Mouse (Mus musculus) liver, embryonic 12.5 days (tissue): ENCODE data around the gene Ablim2. TPM values are rescaled to one million over a fixed set of nuclear protein-coding genes. Genes with fewer than 3 reads are reported as not detected.

ENCODE experiments used
- ATAC-seq: fragments of 200-750 bp; cut with Nextera tagmentation; 2 replicates; pipeline ENCODE4 v1.8.0; 2017; ENCODE audit warnings: moderate number of reproducible peaks, mild to moderate bottlenecking, moderate library complexity
- H3K27ac ChIP-seq: fragments of 300-500 bp; sonication (generic); 2 replicates; pipeline ENCODE4 v1.5.1; 2016; ENCODE audit warnings: mild to moderate bottlenecking
- H3K27me3 ChIP-seq: fragments of 300-500 bp; sonication (generic); replicated peaks from 2 replicates; pipeline ENCODE4 v1.6.1; 2016; ENCODE audit warnings: mild to moderate bottlenecking, moderate library complexity
- H3K36me3 ChIP-seq: fragments of 300-500 bp; sonication (generic); 2 replicates; pipeline ENCODE4 v1.6.1; 2016; ENCODE audit warnings: mild to moderate bottlenecking, moderate library complexity
- H3K4me1 ChIP-seq: fragments of 300-500 bp; sonication (generic); 2 replicates; pipeline ENCODE4 v1.6.1; 2016
- H3K4me2 ChIP-seq: fragments of 300-500 bp; sonication (generic); 2 replicates; pipeline ENCODE4 v1.6.1; 2016; ENCODE audit warnings: mild to moderate bottlenecking, moderate library complexity
- H3K4me3 ChIP-seq: fragments of 300-500 bp; sonication (generic); 2 replicates; pipeline ENCODE4 v1.5.1; 2016; ENCODE audit warnings: mild to moderate bottlenecking, moderate library complexity
- H3K9ac ChIP-seq: fragments of 300-500 bp; sonication (generic); 2 replicates; pipeline ENCODE4 v1.6.1; 2016; ENCODE audit warnings: mild to moderate bottlenecking, moderate library complexity
- H3K9me3 ChIP-seq: fragments of 300-500 bp; sonication (generic); replicated peaks from 2 replicates; pipeline ENCODE4 v1.6.1; 2016; ENCODE audit warnings: mild to moderate bottlenecking, moderate library complexity
- WGBS: fragments of 180-500 bp; shearing (Covaris S2); methylation state at CpG from one replicate; pipeline ENCODE4 v1.1.7; 2016; ENCODE audit not compliant: insufficient replicate concordance; 5-methylcytosine and 5-hydroxymethylcytosine counted together
- polyA plus RNA-seq: library from polyadenylated mRNA; unstranded; fragments of >200 nt; fragmentation: Nextera tagmentation; extraction: Ambion mirVana; gene quantifications from 2 replicates; pipeline ENCODE4 v1.2.1, GENCODE M21; 2016

Ablim2 gene
- polyA plus RNA-seq, 1 experiment from 2014 or later = 0.12 TPM

DNA sequence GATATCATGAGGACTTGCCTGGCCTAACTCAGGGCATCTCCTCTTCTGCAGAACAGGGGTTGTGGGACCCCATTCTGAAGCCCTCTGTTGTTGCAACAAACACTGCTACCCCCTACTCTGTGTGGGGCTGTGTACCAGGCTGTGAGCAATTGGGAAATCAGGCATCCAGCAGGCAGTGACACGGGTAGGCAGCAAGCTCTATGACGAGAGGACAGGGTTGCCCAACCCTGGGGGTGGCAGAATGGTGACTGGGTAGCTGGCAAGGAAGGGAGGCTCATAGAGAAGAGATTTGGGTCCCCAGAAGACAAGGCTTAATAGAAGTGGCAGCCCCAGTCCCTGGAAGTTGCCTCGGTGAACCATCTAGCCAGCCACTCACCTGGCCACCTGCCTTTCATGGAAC is 31.8 kb upstream of the Ablim2 start:
- Histone ChIP-seq H3K4me1 (peaks cover 22% of the 10 kb centered on the region), H3K9me3 (no peaks in the 10 kb centered on the region), H3K9ac (no peak overlapping the region), H3K4me2 (no peak overlapping the region), H3K27me3 (no peaks in the 10 kb centered on the region), H3K27ac (no peak overlapping the region), H3K4me3 (no peak overlapping the region), H3K36me3 (no peaks in the 10 kb centered on the region)
- WGBS = 57% methylated on average over 3 of the region's 3 CpGs
- no peak for ATAC-seq

DNA sequence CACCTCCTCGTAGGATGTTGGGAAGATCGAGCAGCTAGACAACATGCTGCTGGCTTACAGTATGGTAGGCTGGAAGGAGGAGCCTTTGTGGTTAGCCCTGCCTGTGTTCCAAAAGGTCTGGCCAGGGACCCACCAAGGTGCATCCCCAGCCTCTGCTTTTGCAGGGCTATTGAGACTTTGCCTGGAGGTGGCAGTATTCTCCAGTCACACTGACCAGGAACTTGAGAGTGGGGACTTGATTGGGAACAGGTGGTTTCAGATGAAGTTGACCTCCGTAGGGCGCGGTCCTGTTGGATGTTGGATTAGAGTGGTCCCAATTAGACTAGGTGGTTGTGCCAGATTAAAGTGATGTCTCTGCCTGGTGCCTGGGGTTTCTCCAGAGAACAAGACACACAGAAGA is 30.2 kb upstream of the Ablim2 start:
- H3K4me3 ChIP-seq = no peak overlapping the region
- 81% methylated on average over 5 of the region's 5 CpGs for WGBS

DNA sequence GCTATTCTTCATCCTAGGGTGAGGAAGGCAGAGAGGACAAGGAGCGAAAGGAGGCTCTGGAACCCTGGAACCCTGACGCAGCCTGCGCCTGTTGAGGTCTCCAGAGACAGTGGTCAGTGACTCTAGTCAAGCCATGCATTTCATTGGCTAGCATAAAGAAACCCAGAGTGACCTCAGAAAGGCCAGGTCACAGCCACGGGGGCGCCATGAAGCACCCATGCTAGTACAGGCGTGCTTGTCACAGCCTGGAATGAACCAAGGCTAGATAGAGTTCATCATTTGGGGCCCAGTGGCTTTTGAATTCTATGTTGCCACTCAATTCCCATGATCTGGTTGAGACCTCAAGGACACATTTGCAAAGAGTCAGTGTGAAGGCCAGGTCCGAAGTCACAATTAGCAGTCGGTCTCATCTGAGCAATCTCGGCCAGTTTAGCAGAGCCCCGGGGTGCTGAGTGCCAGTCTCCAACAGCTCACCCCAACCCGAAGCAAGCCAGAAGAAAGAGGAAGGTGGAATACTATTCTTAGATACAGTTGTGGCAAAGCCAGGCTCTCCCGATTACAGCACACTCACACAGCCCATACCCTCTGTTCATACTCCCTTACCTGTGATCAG is 29.2 kb upstream of the Ablim2 start:
- Histone ChIP-seq H3K4me3 (peak overlapping the region; percentile 25), H3K4me2 (peak overlapping the region; percentile 41), H3K4me1 (peaks cover 11% of the 10 kb centered on the region), H3K36me3 (no peaks in the 10 kb centered on the region), H3K27ac (peak overlapping the region; percentile 61; the same call in 1 of the 2 replicates), H3K9me3 (no peaks in the 10 kb centered on the region), H3K9ac (peak overlapping the region; percentile 36; the same call in 1 of the 2 replicates), H3K27me3 (no peaks in the 10 kb centered on the region)
- WGBS = 51% methylated on average over 12 of the region's 12 CpGs
- ATAC-seq = no peak; the same call in 1 of the 2 replicates

More for the DNA sequence above, 30.2 kb upstream of the Ablim2 start:
- no peaks in the 10 kb centered on the region for H3K36me3 ChIP-seq
- H3K27ac ChIP-seq = no peak overlapping the region
- peak overlapping the region; percentile 41; the same call in 1 of the 2 replicates for H3K4me2 ChIP-seq
- H3K9me3 ChIP-seq = no peaks in the 10 kb centered on the region
- H3K4me1 ChIP-seq = peaks cover 21% of the 10 kb centered on the region
- ATAC-seq = no peak
- no peaks in the 10 kb centered on the region for H3K27me3 ChIP-seq
- H3K9ac ChIP-seq = no peak overlapping the region

DNA sequence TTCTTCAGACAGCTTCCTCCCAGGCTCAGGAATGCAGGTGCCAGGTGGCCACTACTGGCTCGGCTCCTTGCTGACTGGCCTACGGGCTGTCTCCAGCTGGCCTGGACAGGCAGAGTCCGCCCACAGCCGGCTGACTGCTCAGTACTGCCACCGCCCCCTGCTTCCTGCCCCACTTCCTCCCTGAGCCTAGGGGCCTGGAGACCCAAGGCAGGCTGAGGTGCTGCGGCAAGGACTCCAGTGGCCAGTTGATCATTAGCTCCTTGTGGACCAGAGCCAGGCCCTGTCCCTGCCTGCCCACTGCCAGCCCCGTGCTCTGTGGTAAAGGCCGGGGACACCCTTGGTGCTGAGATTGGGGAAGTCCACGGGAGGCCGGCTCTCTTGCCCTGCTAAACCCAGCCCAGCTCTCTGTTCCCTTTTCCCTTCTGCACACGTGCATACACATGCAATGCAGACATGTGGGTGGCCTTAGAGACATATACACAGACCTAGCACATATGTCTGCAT is 28.7 kb upstream of the Ablim2 start:
- H3K4me3 ChIP-seq = peak overlapping the region; percentile 25
- H3K9ac ChIP-seq = 0 out of 2 replicates have a peak overlapping the region, but pooled peaks have one; percentile 36
- H3K9me3 ChIP-seq = no peaks in the 10 kb centered on the region
- peak; percentile 69 for ATAC-seq
- H3K4me1 ChIP-seq = peaks cover 11% of the 10 kb centered on the region
- no peaks in the 10 kb centered on the region for H3K36me3 ChIP-seq
- H3K27me3 ChIP-seq = no peaks in the 10 kb centered on the region
- H3K4me2 ChIP-seq = peak overlapping the region; percentile 41
- 14% methylated on average over 11 of the region's 11 CpGs for WGBS
- peak overlapping the region; percentile 61 for H3K27ac ChIP-seq

DNA sequence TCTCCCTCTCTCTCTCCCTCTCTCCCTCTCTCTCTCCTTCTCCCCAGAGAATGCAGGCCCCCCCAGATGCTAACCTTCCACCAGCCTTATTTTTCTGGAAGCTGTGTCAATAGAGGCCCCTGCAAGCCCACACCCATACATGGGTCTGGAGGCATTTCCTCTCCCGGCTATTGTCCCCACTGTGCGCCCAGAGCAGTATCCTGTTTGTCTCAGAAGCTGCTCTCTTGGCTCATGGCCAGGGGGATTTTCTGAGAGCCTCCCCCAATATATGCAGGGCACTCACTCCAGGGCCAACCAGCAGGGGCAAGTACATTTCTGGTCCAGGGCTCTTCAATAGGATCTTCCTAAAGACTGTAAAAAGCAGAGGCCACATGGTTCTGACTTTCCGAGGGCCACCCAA is 27.8 kb upstream of the Ablim2 start:
- Histone ChIP-seq H3K4me1 (peaks cover 11% of the 10 kb centered on the region), H3K27ac (peak overlapping the region; percentile 61; the same call in 1 of the 2 replicates), H3K36me3 (no peaks in the 10 kb centered on the region), H3K4me2 (no peak overlapping the region), H3K4me3 (no peak overlapping the region), H3K9me3 (no peaks in the 10 kb centered on the region), H3K9ac (no peak overlapping the region), H3K27me3 (0 out of 2 replicates have a peak, but pooled peaks cover 2% of the 10 kb centered on the region)
- ATAC-seq = peak; percentile 11; the same call in 1 of the 2 replicates
- 56% methylated on average over 3 of the region's 3 CpGs for WGBS

DNA sequence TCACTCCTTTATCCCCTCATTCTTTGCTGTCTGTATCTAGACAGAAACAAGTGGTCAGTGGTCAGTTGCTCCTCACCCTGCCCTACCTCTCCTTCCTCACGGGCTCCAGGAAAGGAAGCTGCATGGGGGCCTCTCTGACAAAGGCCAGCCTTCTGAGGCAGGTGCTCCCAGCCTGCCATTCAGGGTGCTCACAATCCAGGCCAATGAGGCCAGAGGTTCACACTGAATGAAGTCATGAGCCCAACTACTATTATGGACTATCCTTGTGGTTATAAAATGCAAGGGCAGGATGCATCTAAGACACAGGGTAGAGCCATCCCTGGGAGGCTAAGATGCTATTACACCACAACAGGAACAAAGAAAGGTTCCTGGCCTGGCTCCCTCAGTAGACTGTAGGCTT is 27.1 kb upstream of the Ablim2 start:
- H3K27ac ChIP-seq = 0 out of 2 replicates have a peak overlapping the region, but pooled peaks have one; percentile 23
- H3K9ac ChIP-seq = no peak overlapping the region
- H3K4me2 ChIP-seq = no peak overlapping the region
- no peaks in the 10 kb centered on the region for H3K36me3 ChIP-seq
- H3K27me3 ChIP-seq = 0 out of 2 replicates have a peak, but pooled peaks cover 2% of the 10 kb centered on the region
- no peaks in the 10 kb centered on the region for H3K9me3 ChIP-seq
- no peak overlapping the region for H3K4me3 ChIP-seq
- 43% methylated on average over 1 of the region's 1 CpGs for WGBS
- peaks cover 11% of the 10 kb centered on the region for H3K4me1 ChIP-seq
- no peak for ATAC-seq

DNA sequence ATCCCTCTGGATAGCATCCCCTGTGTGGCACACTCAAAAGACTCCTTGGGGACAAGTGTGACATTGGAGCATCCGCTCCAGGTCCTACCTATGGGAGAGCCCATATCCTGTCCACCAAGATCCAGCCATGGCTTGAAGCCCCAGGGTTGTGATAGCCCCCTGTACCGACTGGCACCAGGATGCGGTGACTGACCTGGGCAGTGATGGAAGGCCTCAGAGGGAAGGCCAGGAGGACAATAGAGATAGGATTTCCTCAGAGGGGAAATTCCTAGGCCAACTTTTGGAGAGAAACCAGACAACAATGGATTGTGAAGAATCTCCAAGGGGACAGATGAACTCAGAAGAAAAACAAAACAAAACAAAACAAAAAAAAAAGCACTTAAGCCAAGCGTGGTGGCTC is 26.7 kb upstream of the Ablim2 start:
- Histone ChIP-seq H3K4me3 (no peak overlapping the region), H3K9me3 (no peaks in the 10 kb centered on the region), H3K27me3 (0 out of 2 replicates have a peak, but pooled peaks cover 2% of the 10 kb centered on the region), H3K27ac (no peak overlapping the region), H3K4me1 (peaks cover 11% of the 10 kb centered on the region), H3K9ac (no peak overlapping the region), H3K36me3 (no peaks in the 10 kb centered on the region), H3K4me2 (no peak overlapping the region)
- 54% methylated on average over 4 of the region's 4 CpGs for WGBS
- no peak for ATAC-seq

DNA sequence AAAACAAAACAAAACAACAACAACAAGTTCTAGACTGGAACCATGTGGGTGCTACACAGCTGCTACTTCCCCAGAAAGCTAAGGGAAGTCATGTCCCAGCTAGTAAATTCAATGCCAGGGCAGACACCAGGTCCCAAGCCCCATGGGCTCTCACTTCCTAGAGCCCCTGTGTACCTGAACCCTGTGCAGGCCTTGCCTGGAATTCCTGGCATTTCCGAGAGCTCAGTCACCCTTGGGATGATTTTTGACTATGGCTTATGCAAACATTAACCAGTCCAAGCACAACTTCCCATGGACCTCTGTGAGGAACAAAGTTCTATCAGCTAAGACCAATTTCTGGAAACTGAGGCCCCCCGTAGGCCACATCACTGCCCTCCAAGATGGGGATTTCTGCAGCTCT is 24.2 kb upstream of the Ablim2 start:
- Histone ChIP-seq H3K9me3 (no peaks in the 10 kb centered on the region), H3K4me2 (no peak overlapping the region), H3K36me3 (no peaks in the 10 kb centered on the region), H3K4me3 (no peak overlapping the region), H3K27me3 (0 out of 2 replicates have a peak, but pooled peaks cover 2% of the 10 kb centered on the region), H3K4me1 (peaks cover 11% of the 10 kb centered on the region), H3K9ac (no peak overlapping the region), H3K27ac (no peak overlapping the region)
- ATAC-seq = no peak
- WGBS = 53% methylated on average over 2 of the region's 2 CpGs

DNA sequence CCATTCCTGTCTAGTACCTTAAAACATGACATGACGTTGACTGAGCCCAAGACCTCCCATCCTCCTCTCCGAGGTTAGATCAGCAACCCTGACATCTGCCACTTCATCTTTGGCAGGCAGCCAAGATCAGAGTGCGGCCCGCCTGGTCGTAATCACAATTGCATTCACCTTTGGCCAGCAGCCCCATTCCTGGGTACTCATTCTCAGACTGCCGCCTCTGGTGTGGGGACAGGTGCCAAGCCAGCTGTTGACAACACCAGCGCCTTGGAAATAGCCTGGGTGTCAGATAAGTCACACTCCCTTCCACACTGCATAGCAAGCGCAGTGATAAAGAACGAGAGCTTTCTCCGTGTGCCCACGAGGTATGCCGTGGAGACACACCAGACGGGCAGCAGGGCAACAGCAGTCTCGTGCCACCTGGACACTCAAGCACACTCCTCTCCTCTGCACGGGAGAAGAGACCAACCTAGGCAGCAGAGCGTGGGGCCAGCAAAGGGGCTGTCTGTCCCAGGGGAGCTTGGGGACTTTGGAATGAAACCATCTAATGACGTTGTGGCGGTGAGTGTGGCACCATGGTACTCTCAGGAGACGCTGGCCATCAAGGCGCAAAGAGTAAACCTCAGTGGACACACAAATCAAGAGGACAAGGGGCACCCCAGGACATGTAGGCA is 20.3 kb upstream of the Ablim2 start:
- Histone ChIP-seq H3K9me3 (no peaks in the 10 kb centered on the region), H3K36me3 (no peaks in the 10 kb centered on the region), H3K4me2 (no peak overlapping the region), H3K4me1 (peaks cover 15% of the 10 kb centered on the region), H3K4me3 (no peak overlapping the region), H3K27ac (no peak overlapping the region), H3K27me3 (peaks cover 35% of the 10 kb centered on the region), H3K9ac (no peak overlapping the region)
- no peak for ATAC-seq
- 68% methylated on average over 20 of the region's 20 CpGs for WGBS

DNA sequence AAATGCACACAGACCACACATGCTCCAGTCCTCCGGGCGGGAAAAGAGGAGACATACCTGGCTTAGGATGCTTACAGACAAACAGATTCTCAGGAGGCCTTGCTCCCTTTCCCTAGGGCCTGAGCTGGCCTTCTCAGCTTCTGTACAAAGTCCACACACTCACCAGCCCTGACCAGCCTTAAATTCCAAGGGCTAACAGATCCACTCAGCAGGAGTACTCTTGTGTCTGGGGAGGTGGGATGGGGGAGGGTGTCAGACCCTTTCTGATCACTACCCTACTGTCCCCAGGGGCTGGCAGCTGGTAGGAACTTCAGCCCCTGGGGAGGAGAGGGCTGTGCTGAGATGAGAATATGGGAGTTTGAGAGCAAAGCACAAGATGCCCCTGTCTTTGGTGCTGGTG is 18.7 kb upstream of the Ablim2 start:
- H3K4me1 ChIP-seq = peaks cover 15% of the 10 kb centered on the region
- no peak overlapping the region for H3K9ac ChIP-seq
- no peak overlapping the region for H3K27ac ChIP-seq
- no peaks in the 10 kb centered on the region for H3K36me3 ChIP-seq
- ATAC-seq = no peak
- H3K4me3 ChIP-seq = no peak overlapping the region
- 41% methylated on average over 2 of the region's 2 CpGs for WGBS
- H3K9me3 ChIP-seq = no peaks in the 10 kb centered on the region
- peaks cover 35% of the 10 kb centered on the region for H3K27me3 ChIP-seq
- H3K4me2 ChIP-seq = no peak overlapping the region

DNA sequence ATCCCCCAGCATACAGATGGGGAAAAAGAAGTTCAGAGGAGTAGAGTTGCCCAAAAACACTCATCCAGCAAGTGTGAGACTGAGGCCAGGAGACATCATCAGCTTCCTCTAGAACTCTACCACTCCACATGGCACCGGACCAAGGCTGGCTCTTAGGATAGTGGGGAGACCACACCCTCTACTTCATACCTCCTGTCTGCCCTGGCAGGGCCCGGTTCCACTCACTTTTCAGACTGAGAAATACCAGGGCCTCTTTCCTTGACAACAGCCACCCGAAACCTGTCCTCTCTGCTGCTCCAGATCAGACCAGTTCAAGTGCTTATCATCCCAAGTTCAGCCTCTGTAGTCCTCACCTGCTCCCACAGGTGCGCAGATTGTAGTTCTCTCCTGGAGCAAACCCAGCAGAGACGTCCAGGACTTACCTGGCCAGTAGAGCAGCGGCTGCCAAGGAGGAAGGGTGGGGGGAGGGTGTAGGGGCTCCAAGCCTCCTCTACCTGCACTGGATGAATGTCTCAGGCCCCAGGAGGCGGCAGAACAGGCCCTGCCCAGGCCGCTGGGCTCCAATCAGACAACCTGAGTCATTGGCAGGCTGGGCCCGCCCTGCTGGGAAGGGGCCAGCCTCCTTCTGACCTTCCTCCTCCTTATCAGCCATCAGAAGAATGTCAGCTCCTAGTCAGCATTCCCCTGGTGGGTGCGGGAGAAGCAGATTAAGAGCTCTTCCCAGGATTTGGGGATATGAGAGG is 18.0 kb upstream of the Ablim2 start, which contains the start of gene Sh3tc1:
TSS of gene Sh3tc1 (minus strand) at position 452 of the 743 bp plus-strand sequence.
- H3K4me1 ChIP-seq = peaks cover 15% of the 10 kb centered on the region
- H3K4me2 ChIP-seq = no peak within 1 kb of the TSS
- 23% methylated on average over 10 of the region's 10 CpGs for WGBS
- H3K9me3 ChIP-seq = no peaks in the 10 kb centered on the region
- H3K9ac ChIP-seq = no peak within 1 kb of the TSS
- no peak within 1 kb of the TSS for H3K27ac ChIP-seq
- 0 out of 2 replicates have a peak, but pooled peaks have one; percentile 35 for ATAC-seq
- peaks cover 34% of the 10 kb centered on the region for H3K27me3 ChIP-seq
- no peak within 1 kb of the TSS for H3K4me3 ChIP-seq
- H3K36me3 ChIP-seq = no peaks in the 10 kb centered on the region
